Mouse (Mus musculus): Measurements from ENCODE around the gene Xpo5.
A peak's percentile ranks its signal among the peaks of the same experiment; 100 is the strongest.

The Xpo5 gene

GRCm38 (mm10) chr17:46262201-46262694 is 59.7 kb downstream of the Xpo5 start:
- DNase-seq: no peak

DNA sequence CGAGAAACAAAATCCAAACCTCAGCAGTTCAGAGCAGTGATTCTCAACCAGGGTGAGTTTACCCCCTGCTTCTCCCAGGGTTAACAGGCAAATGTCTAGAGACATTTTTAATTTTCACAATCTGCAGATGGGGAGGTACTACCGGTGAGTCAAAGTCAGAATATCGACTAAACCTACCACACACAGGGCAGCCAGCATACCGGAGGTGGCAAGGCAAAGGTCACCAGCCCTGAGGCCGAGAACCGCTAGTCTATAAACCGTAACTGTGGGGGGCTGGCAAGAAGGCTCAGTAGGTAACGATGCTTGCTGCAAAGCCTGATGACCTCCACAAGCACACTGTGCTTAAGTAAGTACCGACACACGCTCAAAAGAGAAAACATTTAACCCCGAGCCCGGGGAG is 62.9 kb downstream of the Xpo5 start:
- DNase-seq: no peak

- DNase-seq: peak; percentile 71
Observed at GRCm38 (mm10) chr17:46265918-46266618, 63.5 kb downstream of the Xpo5 start.

GRCm38 (mm10) chr17:46266986-46267385 is 64.4 kb downstream of the Xpo5 start:
- no peak for DNase-seq

DNA sequence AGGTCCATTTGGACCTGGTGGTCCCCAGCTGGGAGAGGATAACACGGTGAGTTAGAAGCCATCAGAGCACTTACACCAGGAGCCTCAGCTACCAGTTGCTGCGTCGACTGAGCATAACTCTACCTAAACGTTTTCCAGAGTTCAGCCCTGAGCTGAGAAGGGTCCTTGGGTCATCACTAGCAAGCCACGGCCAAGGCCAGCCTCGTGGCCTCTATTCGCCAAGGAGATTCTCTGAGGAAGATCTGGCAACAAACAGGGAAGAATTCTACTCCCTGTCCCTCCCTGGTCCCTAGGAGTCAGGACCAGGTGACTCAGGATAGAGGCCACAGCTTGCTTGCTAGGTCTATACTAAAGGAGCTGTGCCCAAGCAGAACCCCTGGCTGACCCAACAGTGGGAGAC is 64.9 kb downstream of the Xpo5 start:
- DNase-seq: no peak

- no peak for DNase-seq
Observed at GRCm38 (mm10) chr17:46268026-46268720, 65.6 kb downstream of the Xpo5 start.

DNA sequence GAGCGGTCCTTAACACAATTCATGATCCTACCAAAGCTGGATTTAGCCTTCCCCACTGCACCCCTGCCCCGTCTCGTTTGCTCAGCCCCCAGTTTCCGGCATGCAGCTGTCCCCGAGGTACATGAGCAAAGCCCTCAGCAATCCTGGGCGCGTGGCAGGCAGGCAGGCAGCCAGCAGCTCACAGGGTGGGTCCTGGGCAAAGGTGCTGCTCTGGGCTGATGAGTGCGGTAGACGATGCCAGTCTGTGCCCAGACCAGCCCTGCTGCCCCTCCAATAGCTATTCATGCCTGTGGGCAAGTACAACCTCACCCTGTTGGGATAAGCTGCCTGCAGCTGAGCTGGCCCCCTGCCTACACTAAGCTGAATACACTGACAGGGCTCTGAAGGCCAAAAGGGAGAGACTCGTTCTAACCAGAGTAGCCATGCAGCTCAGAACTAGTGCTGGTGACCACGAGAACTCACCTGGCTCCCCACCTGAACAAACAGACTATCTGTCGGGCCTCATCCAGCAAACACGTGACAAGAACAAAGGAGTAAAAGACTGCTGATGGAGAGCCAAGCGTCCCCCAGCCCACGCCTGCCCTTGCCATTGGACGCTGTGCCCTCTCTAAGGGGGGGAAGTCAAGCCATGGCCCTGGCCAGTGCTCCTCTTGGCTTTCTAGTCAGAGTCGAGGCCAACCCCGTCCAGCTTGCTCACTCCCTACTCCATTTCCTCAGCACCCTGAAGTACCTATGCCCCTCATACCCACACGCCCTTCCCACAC is 67.4 kb downstream of the Xpo5 start:
- DNase-seq: no peak

GRCm38 (mm10) chr17:46272058-46272457 is 69.5 kb downstream of the Xpo5 start:
- DNase-seq: no peak

DNA sequence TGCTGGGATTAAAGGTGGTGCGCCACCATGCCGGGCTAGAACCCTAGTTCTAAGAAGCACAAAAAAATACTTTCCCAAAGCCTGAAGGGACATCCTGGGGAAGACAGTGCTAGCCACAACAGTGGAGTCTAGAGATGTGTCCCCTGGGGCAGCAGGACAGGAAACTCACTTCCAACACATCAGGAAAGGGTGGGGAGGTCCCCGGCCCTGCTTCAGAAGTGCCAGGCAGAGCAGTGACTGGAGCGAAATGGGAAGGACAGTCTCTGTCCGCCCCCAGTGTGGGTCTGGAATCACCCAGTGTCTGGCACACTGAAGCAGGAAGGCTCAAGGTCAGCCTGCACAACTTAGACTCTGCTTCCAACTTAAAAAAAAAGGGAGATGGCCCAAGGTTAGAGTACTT is 70.1 kb downstream of the Xpo5 start:
- DNase-seq: no peak

DNA sequence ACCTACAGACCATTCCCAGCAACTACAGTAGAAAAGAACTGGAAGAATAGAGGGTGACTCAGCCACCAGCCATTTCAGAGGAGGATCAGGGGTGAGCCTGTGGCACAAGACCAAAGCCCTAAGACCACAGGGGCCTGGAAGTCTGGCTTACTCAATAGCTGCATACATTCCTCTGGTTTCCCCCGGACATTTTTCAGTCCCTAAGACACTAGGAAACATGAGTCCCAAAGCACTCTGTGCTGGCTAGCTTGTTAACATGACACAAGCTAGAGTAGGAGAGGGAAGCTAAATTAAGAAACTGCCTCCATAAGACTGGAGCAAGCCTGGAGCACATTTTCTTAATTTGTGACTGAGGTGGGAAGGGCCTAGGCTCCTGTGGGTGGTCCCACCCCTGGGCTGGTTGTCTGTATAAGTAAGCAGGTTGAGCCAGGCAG is 71.2 kb downstream of the Xpo5 start:
- no peak for DNase-seq

- no peak for DNase-seq
Observed at GRCm38 (mm10) chr17:46274465-46274864, 71.9 kb downstream of the Xpo5 start.

DNA sequence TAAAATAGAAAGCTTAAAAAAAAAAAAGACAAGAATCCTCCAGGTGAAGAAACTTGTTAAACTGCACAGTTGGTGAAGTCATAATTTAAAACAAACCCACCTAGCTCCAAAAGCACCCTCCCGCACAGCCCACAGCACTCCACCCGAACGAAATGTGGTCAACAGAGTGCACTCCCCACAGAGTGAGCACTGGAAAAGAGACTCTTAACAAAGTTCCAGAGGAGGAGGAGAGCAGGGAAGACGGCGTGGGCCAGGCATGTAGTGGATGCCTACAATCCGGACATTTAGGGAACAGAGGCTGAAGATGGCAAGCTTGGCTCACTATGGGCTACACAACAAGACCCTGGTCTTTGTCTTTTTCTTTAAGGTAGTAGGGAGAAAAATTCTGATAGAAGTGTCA is 72.5 kb downstream of the Xpo5 start:
- no peak for DNase-seq

DNA sequence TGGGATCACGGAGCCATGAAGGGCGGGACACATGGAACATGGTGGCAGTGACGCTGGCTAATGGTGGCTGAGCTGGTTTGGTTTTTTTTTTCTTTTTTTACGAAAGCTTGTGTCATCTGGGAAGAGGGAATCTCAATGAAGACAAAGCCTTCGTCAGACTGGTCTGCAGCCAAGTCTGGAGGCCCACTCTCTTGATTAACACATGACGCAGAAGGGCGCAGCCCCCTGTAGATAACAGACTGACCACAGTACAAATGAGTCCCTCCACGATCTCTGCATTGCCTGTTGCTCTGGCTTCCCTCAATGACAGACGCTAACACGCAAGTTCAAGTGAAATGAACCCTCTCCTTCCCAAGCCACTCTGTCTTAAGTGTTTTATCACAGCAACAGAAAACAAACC is 72.9 kb downstream of the Xpo5 start:
- no peak for DNase-seq

- no peak for DNase-seq
Observed at GRCm38 (mm10) chr17:46277586-46277985, 75.0 kb downstream of the Xpo5 start.

- no peak for DNase-seq
Observed at GRCm38 (mm10) chr17:46278011-46278765, 75.6 kb downstream of the Xpo5 start.

DNA sequence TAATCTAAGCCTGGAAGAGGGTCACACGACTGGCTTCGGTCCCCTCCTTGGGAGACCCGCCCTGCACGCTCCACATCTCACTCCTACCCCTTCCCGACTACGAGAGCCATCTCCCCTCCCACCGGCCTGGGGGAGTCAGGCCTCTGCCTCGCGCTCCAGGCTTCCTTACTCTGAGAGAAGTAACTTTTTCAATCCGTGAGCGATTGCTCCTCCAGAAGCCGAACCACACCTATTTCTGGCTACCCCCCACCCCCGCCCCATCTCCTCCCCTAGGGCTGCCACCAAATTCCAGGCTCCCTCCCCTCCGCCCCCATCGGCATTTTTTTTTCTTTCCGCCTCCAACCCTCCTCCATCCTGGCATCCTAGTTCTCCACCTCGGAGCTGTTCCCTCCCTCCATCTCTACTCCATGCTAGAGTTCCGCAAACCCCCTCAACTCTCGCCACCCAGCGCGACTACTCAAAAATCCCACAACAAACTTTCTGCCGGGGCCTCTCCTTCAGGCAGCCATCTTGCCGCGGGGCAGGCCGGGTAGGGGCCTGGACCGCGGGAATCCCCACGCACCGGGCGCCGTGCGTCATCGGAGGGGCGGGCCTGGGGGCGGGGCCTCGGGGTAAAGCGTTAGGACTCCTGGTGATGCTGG is 80.0 kb downstream of the Xpo5 start, which contains the start of gene Tjap1:
Tjap1 (minus strand) TSS at position 544 of the 641 bp plus-strand sequence.
- peak; percentile 92 for DNase-seq

GRCm38 (mm10) chr17:46283140-46283539 is 80.6 kb downstream of the Xpo5 start:
- no peak for DNase-seq

- no peak for DNase-seq
Observed at GRCm38 (mm10) chr17:46283911-46284310, 81.3 kb downstream of the Xpo5 start.

GRCm38 (mm10) chr17:46284653-46285052 is 82.1 kb downstream of the Xpo5 start:
- no peak for DNase-seq

DNA sequence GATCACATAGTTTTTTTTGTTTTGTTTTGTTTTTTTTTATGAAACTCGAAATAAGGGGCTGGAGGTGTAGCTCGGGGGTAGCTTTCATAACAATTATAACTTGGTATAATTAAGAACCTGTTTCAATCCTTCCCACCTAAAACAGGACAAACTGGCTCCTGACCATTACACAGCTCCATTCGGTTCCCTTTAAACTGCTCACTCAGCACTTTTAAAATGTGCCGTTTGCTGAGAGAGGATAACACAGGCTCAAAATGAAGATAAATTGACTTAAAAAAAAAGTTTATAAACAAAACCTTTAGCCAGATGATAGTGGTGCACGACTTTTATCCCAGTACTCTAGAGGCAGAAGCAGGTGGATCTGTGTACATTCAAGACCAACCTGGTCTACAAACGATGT is 82.8 kb downstream of the Xpo5 start:
- DNase-seq: no peak

GRCm38 (mm10) chr17:46287678-46288095 is 85.1 kb downstream of the Xpo5 start:
- peak; percentile 34 for DNase-seq
